Mouse (Mus musculus) lung, embryonic 14.5 days (tissue): ENCODE measurements around the gene Snrnp35. TPM values are rescaled to one million over a fixed set of nuclear protein-coding genes. Genes with fewer than 3 reads are reported as not detected.

Experiments
- ATAC-seq: fragments of 200-750 bp; cut with Nextera tagmentation; 2 replicates; pipeline ENCODE4 v1.8.0; 2017; ENCODE audit warnings: mild to moderate bottlenecking, moderate TSS enrichment, moderate library complexity; ENCODE audit not compliant: insufficient read depth
- DNase-seq: peaks from one replicate; pipeline ENCODE4 v3.0.0-alpha.2; 2015
- H3K27ac ChIP-seq: fragments of 300-500 bp; sonication (generic); 2 replicates; pipeline ENCODE4 v1.5.1; 2014; ENCODE audit warnings: low read depth, mild to moderate bottlenecking, moderate library complexity
- H3K27me3 ChIP-seq: fragments of 300-500 bp; sonication (generic); 2 replicates; pipeline ENCODE4 v1.6.1; 2014; ENCODE audit warnings: low read length, control low read depth; ENCODE audit not compliant: insufficient read depth
- H3K36me3 ChIP-seq: fragments of 300-500 bp; sonication (generic); 2 replicates; pipeline ENCODE4 v1.6.1; 2014; ENCODE audit warnings: control low read depth; ENCODE audit not compliant: insufficient read depth
- H3K4me1 ChIP-seq: fragments of 300-500 bp; sonication (generic); 2 replicates; pipeline ENCODE4 v1.6.1; 2014; ENCODE audit warnings: antibody characterized with exemption, control low read depth; ENCODE audit not compliant: insufficient read depth
- H3K4me2 ChIP-seq: fragments of 300-500 bp; sonication (generic); 2 replicates; pipeline ENCODE4 v1.6.1; 2014; ENCODE audit warnings: mild to moderate bottlenecking
- H3K4me3 ChIP-seq: fragments of 300-500 bp; sonication (generic); 2 replicates; pipeline ENCODE4 v1.5.1; 2014; ENCODE audit warnings: low read depth, low read length
- H3K9ac ChIP-seq: fragments of 300-500 bp; sonication (generic); 2 replicates; pipeline ENCODE4 v1.6.1; 2014
- H3K9me3 ChIP-seq: fragments of 300-500 bp; sonication (generic); 2 replicates; pipeline ENCODE4 v1.6.1; 2016; ENCODE audit warnings: low read depth, low read length, control low read depth
- CTCF ChIP-seq: IDR thresholded peaks from 2 replicates; pipeline ENCODE4 v1.5.1; 2016; ENCODE audit warnings: antibody characterized with exemption, low read depth
- WGBS: fragments of 180-500 bp; shearing (Covaris S2); extraction: QIAGEN DNeasy Blood & Tissue Kit; methylation state at CpG from one replicate; pipeline ENCODE4 v1.1.7; 2014; 5-methylcytosine and 5-hydroxymethylcytosine counted together
- polyA plus RNA-seq: library from polyadenylated mRNA; unstranded; fragments of >200 nt; fragmentation: Nextera tagmentation; extraction: Ambion mirVana; gene quantifications from 2 replicates; pipeline ENCODE4 v1.2.1, GENCODE M21; 2014

Snrnp35 gene
- polyA plus RNA-seq, 1 experiment from 2014 or later: 10.8 TPM

- no peaks in the 10 kb centered on the region for H3K9me3 ChIP-seq
- no peaks in the 10 kb centered on the region for H3K27me3 ChIP-seq
- H3K9ac ChIP-seq: no peak overlapping the region
- TF ChIP-seq CTCF: no peak
- no peaks in the 10 kb centered on the region; the same call in 1 of the 2 replicates for H3K4me1 ChIP-seq
- no peak overlapping the region for H3K27ac ChIP-seq
- H3K36me3 ChIP-seq: peaks cover 23% of the 10 kb centered on the region
- no peak overlapping the region for H3K4me3 ChIP-seq
- WGBS: 69% methylated on average over 3 of the region's 3 CpGs
- H3K4me2 ChIP-seq: peak overlapping the region; percentile 93; the same call in 1 of the 2 replicates
- DNase-seq (no peak), ATAC-seq (no peak)
Measured at GRCm38 (mm10) chr5:124444208-124444607, 38.7 kb upstream of the Snrnp35 start.

GRCm38 (mm10) chr5:124444661-124445561 lies 38.0 kb upstream of the Snrnp35 start:
- Histone ChIP-seq H3K4me3 (peak overlapping the region; percentile 88), H3K36me3 (peaks cover 30% of the 10 kb centered on the region), H3K4me1 (peaks cover 3% of the 10 kb centered on the region; the same call in 1 of the 2 replicates), H3K27ac (peak overlapping the region; percentile 88), H3K4me2 (peak overlapping the region; percentile 93), H3K9ac (peak overlapping the region; percentile 87), H3K9me3 (no peaks in the 10 kb centered on the region), H3K27me3 (no peaks in the 10 kb centered on the region)
- TF ChIP-seq CTCF: no peak
- WGBS: 3% methylated on average over 65 of the region's 66 CpGs
- ATAC-seq (peak; percentile 88), DNase-seq (peak; percentile 90)

GRCm38 (mm10) chr5:124445621-124446293 lies 37.2 kb upstream of the Snrnp35 start:
- Histone ChIP-seq H3K4me1 (peaks cover 3% of the 10 kb centered on the region; the same call in 1 of the 2 replicates), H3K9ac (peak overlapping the region; percentile 87), H3K4me3 (peak overlapping the region; percentile 88), H3K27ac (peak overlapping the region; percentile 88), H3K4me2 (peak overlapping the region; percentile 93), H3K36me3 (peaks cover 38% of the 10 kb centered on the region), H3K9me3 (no peaks in the 10 kb centered on the region), H3K27me3 (no peaks in the 10 kb centered on the region)
- under 1% methylated on average over 50 of the region's 77 CpGs for WGBS
- ATAC-seq: peak; percentile 68
- DNase-seq: no peak
- TF ChIP-seq CTCF: no peak

- 2% methylated on average over 15 of the region's 15 CpGs for WGBS
- TF ChIP-seq CTCF: peak; percentile 28; the same call in 1 of the 2 replicates
- peak overlapping the region; percentile 88 for H3K27ac ChIP-seq
- H3K27me3 ChIP-seq: no peaks in the 10 kb centered on the region
- H3K4me2 ChIP-seq: peak overlapping the region; percentile 93
- peak overlapping the region; percentile 87 for H3K9ac ChIP-seq
- H3K9me3 ChIP-seq: no peaks in the 10 kb centered on the region
- peaks cover 45% of the 10 kb centered on the region for H3K36me3 ChIP-seq
- peak; percentile 57 for ATAC-seq
- peaks cover 3% of the 10 kb centered on the region; the same call in 1 of the 2 replicates for H3K4me1 ChIP-seq
- DNase-seq: peak; percentile 74
- H3K4me3 ChIP-seq: peak overlapping the region; percentile 88
Measured at GRCm38 (mm10) chr5:124446301-124446881, 36.5 kb upstream of the Snrnp35 start.

- TF ChIP-seq CTCF: no peak
- WGBS: 69% methylated on average over 6 of the region's 6 CpGs
- H3K9me3 ChIP-seq: no peaks in the 10 kb centered on the region
- no peak overlapping the region for H3K4me3 ChIP-seq
- peaks cover 3% of the 10 kb centered on the region; the same call in 1 of the 2 replicates for H3K4me1 ChIP-seq
- no peak overlapping the region for H3K27ac ChIP-seq
- H3K36me3 ChIP-seq: peaks cover 76% of the 10 kb centered on the region
- DNase-seq (peak; percentile 24), ATAC-seq (no peak)
- H3K9ac ChIP-seq: no peak overlapping the region
- no peaks in the 10 kb centered on the region for H3K27me3 ChIP-seq
- H3K4me2 ChIP-seq: no peak overlapping the region
Measured at GRCm38 (mm10) chr5:124449494-124449893, 33.4 kb upstream of the Snrnp35 start.

- H3K4me3 ChIP-seq: no peak overlapping the region
- TF ChIP-seq CTCF: no peak
- no peak overlapping the region for H3K27ac ChIP-seq
- peaks cover 3% of the 10 kb centered on the region; the same call in 1 of the 2 replicates for H3K4me1 ChIP-seq
- ATAC-seq: no peak
- WGBS: 78% methylated on average over 7 of the region's 7 CpGs
- no peaks in the 10 kb centered on the region for H3K9me3 ChIP-seq
- no peak overlapping the region for H3K4me2 ChIP-seq
- H3K36me3 ChIP-seq: peaks cover 81% of the 10 kb centered on the region
- no peak overlapping the region for H3K9ac ChIP-seq
- H3K27me3 ChIP-seq: no peaks in the 10 kb centered on the region
- DNase-seq: no peak
Measured at GRCm38 (mm10) chr5:124450051-124450450, 32.9 kb upstream of the Snrnp35 start.
